Mouse (Mus musculus): ENCODE results near the gene Klhl42.

Klhl42 gene

DNA sequence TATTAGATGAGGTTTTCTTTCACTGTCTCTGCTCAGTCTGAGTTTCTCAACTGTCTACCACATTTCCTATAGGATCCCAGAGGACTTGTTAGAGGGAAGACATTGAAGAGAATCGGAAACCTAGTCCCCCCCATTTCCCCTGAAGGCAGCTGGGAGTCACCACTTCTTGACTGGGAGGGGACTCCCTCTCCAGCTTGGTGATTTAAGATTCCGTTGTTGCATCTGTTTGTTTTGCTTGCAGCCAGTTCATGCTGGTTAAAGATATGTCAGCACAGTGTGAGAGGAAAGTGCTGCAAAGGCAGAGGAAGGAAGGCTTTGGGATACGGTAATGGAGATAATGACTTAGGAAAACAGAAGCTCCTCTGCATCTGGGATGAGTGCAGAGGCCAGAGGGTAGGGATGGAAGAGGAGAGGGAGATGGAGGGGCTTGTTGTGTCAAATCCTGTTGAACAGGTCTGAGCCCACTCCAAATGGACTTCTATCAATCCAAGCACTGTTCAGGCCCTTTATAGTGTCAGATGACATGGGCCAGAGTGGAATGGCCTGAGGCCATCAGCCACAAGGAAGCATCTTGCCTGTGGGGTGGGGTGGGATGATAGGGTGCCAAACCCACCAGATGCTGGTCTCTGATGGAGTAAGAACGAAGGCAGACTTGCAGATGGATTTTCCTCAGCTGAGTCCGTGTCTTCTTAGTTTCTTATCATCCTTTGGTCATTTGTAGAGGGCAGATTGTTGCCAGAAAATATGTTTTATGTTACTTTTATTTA is 70.8 kb downstream of the Klhl42 start:
- DNase-seq: no peak
